Mouse (Mus musculus) large intestine, adult 2 months (tissue): ENCODE measurements around the gene Rora. TPM values are rescaled to one million over a fixed set of nuclear protein-coding genes. Genes with fewer than 3 reads are reported as not detected.

Experiments
- DNase-seq: peaks from one replicate; pipeline ENCODE4 v3.0.0-alpha.2; 2012; ENCODE audit warnings: low read depth, low spot score
- whole genome bisulfite sequencing: fragments of 180-500 bp; shearing (Covaris S2); methylation state at CpG from one replicate; pipeline ENCODE4 v1.1.7; 2018; 5-methylcytosine and 5-hydroxymethylcytosine counted together
- polyA plus RNA-seq: library from polyadenylated mRNA; depleted of rRNA; stranded (reverse); fragments of >200 nt; gene quantifications from 2 replicates; pipeline ENCODE4 v1.2.3, GENCODE M21; 2012

Gene Rora
- polyA plus RNA-seq, 1 experiment: 0.92 TPM

DNA sequence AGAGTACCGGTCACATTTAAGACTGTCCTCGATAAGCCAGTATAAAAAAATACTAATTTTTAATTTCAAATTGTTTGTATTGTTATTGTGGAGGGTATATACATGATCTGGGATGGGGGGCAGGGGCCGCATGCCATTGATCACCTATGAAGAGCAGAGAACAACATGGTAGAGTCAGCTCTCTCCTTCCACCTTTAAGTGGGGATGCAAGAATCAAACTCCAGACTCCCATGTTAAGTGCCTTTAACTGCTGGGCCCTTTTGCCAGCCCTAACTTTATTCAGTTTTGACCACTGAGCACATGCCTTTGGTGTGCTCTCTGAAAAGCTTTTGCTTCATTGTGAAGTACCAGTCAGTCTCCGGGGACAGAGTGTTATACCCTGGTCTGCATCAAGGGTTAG lies 650.4 kb downstream of the Rora start:
- 95% methylated on average over 4 of the region's 4 CpGs for WGBS
- no peak for DNase-seq

DNA sequence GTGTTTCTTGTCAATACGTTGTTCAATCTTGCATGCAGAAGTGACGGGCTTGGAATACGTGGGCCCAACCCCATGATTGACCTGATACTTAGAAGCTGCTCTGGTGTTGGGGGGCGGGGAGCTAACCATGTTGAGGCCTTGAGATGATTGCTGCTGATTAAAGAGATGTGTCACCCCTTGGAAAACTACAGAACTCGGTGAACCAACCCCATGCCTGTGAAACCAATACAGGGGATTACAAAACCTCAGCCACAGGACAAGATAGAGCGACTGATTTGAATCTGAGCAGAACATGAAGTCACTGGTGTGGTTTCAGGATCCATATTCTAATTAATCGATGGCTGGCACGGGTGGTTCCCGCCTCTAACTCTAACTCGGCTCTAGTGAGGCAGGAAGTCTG lies 650.9 kb downstream of the Rora start:
- DNase-seq: no peak
- 81% methylated on average over 10 of the region's 10 CpGs for whole genome bisulfite sequencing

DNA sequence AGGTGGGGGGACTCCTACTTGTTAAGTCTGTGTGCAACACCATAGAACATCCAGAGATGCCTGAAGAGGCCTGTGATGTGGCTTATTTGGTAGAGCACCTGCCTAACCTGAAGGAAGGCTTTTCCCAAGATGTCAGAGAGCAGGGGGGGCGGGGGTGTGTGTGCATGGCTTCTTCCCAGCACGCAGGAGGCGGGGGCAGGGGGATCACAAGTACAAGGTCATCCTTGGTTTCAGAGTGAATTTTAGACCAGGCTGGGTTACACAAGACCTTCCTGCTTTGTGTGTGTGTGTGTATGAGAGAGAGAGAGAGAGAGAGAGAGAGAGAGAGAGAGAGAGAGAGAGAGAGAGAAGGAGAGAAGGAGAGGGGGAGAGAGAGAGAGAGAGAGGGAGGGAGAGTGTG lies 651.4 kb downstream of the Rora start:
- 69% methylated on average over 3 of the region's 3 CpGs for WGBS
- no peak for DNase-seq

DNA sequence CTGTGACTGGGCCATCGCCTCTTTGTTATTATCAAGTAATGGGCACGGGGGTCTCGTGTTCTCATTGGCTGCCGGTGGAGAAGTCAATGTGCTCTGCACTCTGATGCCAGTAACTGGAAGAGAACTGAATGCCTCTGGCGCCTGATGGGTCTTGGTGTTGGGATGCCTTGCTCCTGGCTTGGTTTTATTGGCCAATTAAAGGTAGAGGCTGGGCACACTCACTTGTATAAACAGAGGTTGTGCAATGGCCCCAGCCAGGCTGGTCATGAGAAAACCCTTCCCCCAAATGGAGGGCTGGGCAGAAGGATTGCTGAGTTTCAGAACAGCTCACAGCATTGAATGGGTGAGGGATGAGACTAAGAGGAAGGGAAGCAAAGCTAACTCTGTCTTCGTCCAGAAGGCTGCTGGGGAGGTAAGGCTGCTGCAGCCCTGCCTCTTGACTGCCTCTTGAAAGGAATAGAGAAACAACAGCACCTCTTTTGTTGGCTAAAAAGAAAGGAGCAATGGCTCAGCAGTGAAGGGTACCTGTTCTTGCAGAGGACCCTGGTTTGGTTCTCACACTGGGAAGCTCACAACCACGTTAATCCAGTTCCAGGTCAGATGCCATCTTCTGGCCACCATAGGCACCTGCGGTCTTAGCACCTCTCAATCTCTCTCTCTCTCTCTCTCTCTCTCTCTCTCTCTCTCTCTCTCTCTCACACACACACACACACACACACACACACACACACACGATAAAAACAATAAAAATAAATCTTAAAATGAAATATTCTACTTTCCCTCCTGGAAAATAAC lies 653.3 kb downstream of the Rora start:
- 65% methylated on average over 9 of the region's 9 CpGs for WGBS
- no peak for DNase-seq

DNA sequence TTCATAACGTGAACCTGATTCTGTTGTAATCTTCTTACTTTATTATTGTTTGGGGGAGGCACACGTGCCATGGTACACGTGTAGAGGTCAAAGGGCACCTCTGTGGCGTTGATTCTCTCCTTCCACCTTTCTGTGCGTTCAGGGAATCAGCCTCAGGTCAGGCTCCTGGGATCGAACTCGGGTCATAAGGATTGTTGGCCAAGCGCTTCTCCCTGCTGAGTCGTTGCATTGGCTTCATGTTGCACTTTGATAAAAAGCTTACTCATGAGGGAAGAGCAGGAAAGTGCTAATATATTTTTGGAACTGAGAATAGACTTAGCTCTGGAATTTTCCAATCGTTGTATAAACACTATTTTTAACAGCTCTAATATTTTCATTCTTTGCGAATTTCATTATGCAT lies 654.4 kb downstream of the Rora start:
- WGBS: 71% methylated on average over 11 of the region's 11 CpGs
- DNase-seq: no peak

DNA sequence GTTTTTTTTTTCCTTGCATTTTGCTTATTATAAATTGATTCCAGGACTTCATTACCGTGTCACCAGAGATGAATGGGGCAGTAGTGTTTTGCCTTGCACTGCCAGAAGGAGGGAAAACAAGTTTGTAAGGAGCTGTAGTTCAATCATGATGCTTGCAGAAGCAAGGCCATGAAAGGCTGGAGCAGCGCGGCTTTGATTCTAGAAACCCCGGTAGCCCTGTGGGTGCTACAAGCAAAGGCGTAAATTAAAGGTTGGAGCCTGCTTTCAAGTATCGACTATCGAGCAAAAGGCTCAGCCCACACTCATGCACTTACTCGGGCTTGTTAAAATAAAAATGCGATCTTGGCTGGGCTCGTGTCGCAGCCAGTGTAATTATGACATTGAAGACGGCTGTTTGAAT lies 656.9 kb downstream of the Rora start:
- no peak for DNase-seq
- WGBS: 49% methylated on average over 12 of the region's 12 CpGs

DNA sequence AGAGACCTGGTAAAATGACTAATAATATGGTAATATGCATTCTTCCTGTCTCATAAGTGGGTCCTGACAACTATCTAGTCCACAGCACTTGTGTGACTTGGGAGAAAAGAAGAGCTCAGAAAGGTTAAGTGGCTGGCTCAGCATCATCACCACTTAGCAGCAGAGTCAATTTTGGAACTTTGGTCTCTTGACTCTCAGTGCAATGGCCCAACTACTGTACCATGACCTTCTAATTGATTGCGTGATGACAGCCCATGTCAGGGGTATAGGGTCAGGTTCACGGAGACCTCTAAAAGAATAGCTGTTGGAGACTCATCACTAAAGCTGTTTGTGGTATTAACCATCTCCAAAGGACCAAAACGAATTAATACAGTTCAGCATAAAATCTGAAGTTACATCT lies 659.7 kb downstream of the Rora start:
- DNase-seq: no peak
- WGBS: 86% methylated on average over 3 of the region's 3 CpGs

DNA sequence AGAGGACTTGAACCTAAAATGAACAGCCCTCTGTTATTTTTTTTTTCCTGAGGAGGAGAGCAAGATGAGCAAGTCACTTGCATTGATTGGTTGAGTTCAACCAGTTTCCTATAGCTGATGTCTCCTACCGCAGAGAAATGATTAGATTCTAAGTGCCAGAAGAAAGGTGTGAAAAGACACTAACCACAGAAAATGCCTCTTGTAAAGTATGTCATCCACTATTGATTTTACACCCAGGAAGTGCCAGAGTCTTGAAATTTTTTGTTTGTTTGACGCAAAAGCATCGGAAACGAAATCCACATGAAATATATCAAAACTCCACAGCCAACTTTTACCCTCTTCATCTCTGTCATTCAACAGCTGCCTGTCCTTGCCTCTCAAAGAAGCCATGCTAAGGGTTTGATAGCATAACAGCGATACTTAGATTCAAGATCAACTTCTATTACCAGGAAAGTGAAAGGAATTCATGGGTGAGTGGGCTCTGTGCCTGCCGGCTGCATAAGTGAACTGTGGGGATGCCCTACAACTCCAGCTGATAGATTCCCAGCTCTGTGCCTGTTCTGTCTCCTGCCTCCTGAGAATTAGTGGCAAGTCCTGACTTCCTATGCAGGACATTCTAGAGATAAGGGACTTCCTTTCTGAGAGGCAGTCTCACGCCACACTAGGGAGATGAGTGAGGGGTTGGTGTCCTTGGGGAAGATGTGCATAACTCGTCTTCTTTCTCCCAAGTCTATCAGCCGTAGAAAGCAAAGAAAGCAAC lies 661.0 kb downstream of the Rora start:
- no peak for DNase-seq
- WGBS: 83% methylated on average over 9 of the region's 9 CpGs

DNA sequence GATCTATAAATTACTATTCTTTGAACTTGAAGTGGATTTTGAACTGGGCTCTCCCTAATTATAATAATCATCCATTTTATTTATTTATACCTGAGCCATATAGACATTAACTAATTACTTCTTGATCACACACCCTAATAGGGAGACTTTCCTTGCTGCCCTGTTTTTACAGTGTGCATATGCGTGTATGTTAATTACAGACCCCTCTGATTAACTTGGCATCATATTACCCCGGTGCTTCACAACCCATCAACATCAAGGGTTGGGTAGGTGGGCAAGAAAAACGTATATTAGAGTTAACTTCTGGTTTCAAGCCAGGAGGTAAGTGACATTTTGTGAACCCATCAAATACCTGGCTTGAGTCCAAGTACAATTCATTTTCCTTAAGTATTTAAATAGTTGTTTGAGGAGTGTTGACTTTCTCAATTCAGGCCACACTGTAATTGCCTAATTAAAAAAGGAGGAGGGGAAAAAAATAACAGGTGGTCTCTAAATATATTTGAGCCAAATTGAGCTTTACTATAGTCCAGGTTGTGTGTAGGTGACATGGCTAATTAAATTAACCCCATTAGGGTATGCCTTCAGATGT lies 664.0 kb downstream of the Rora start:
- no peak for DNase-seq
- WGBS: 55% methylated on average over 3 of the region's 3 CpGs

DNA sequence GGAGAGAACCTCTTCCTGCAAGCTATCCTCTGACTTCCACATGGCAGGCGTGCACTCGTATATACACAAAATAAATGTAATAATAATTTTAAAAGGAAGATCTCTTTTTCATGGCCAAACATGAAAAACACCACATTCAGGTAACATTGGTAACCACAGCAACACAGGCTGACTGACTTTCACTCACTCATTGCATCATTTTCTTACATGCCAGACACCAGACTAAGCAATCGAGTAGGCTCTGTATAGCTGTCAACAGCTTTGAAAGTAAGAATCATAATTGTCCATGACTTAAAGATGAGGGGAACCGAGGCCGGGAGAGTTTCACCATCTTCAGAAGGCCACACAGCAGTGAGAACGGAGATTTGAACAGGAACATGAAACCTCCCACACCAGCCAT lies 665.8 kb downstream of the Rora start:
- WGBS: 90% methylated on average over 6 of the region's 6 CpGs
- no peak for DNase-seq

DNA sequence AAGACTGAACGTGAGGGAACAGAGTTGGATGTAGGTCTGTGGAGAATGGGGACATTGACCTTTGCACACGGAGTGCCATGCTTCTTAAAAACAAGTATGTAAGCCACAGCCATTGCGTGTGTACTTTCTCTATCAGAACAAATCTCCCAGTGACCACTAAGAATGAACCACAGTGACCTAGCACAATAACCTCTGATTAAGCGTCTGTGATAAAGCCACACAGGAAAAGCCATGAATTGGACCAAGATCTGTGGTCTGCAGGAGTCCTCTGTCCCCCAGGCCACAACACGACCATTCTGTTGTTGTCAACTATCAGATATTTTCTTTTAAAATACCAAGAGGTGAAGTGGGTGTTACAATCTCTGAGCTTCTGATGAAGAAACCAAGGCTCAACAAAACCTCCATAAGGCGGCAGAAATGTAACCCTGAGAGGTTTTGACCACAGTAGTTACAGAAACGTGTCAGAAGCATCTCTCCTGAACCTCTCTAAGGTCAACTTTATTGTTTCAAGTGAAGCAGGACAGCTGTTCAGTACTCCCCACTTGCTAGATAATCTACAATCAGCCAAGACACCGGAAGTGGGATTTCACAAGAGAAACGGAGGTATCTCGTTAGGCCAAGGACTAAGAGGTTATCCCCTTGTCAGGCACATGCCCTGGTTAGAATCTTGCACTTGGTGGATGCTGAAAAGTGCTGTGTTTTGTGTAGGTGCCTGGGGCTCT lies 666.5 kb downstream of the Rora start:
- DNase-seq: no peak

DNA sequence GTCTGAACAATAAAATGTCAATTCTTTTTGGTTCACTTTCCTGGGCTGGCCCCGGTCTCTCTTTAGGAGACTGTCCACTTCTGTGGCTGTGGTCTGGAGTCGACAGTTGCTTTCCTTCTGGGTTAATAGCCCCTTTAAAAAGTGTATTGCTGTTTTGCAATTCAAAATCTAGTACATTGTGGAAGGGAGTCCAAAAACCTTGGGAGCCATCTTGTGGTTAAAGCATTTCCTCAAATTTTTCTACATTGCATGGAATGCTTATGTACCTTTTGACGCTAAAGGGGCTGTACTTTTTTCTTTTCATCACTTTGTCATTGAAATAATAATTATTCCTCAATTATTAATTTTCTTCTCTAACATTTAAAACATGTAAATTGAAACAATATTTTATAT lies 667.0 kb downstream of the Rora start:
- 53% methylated on average over 3 of the region's 3 CpGs for WGBS
- DNase-seq: no peak

More for the DNA sequence above, 666.5 kb downstream of the Rora start:
- WGBS: 68% methylated on average over 10 of the region's 10 CpGs

DNA sequence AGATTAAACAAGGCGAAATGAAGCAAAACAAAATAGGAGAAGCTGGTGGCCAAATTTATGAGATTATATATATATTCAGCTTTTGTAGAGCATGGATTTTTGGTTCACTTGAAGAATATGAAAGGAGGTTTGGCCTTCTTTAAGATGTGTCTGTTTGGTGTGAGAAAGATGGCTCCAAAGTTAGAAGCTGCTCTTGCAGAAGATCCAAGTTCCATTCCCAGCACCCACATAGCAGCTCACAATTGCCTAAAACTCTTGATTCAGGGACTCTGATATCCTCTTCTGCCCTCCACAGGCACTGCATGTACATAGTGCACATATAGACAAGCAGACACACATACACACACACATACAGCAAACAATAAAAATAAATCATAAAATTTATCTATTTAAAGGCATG lies 668.4 kb downstream of the Rora start:
- 93% methylated on average over 1 of the region's 1 CpGs for WGBS
- no peak for DNase-seq

DNA sequence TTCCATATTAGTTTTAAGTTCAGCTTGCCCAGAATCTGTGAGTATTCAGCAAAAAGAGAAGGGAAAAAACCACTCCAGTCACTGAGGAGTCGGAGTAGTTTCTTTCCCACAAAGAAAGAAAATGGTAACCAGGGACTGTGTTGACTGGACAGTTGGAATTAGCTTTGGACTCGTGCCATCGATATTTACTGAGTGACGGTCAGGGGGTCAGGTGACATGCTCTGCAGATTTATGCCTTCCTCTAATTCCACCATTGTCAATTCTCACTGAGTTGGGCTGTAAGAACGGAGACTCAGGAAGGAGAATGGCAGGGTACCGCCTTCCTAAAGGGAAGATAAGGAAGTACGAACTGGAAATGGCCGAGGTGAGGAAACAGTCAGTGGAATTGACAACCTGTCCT lies 670.2 kb downstream of the Rora start:
- 47% methylated on average over 8 of the region's 8 CpGs for WGBS
- DNase-seq: no peak

DNA sequence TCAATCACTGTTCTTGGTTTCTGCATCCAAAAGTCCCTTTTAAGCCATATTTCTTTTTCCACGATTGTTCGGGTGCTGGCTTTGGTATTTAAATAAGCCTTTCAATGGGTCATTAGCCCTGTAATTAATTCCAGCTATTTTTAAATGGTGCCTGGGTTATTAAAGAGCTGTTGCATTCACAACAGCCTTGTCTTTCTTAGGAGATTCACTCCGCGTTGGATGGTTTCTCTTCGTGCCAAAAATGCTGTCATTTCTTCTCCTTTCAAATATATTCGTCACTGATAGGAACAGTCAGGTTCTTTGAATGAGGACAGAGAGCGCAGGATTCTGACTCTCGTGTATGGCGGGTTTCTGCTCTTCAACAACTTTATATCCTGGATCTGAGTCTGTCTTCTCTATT lies 673.5 kb downstream of the Rora start:
- DNase-seq: no peak
- WGBS: 84% methylated on average over 9 of the region's 9 CpGs

DNA sequence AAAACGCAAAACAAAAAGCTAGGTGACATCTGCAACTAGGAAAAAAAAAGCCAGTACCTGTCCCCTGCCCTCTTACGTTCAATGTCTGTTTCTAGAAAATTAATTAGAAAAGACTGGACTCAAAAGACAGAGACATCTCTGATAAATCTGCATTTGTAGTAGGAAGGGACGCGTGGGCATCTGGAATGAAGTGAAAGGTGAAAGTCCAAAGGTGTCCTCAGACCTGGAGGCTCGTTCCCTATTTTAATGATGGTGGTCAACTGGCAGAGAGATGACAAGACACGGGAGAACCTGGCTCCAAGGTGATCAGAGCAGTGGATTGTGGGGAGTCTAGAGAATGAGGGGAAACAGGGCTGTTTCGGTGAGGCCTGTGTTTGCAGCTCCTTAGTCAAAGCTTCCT lies 674.0 kb downstream of the Rora start:
- DNase-seq: no peak
- WGBS: 69% methylated on average over 7 of the region's 7 CpGs

DNA sequence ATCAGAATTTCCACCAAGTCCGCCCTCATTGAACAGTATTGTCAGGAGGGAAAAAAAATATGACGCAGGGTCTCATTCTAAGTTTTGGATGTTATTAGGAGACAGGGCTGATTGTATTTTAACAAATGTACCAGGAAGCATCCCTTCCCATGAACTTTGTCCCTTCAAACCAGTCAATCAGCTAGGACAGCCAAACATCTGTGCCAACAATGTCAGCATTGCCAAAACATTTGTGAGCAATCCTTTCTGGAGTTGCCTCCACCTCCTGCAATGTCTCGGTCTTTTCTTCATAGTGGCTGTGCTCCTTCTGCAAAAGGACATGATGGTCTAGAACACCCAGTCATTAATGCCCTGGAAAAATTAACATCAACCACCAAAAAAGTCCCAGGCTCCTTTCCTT lies 678.2 kb downstream of the Rora start:
- 64% methylated on average over 3 of the region's 3 CpGs for WGBS
- DNase-seq: no peak

DNA sequence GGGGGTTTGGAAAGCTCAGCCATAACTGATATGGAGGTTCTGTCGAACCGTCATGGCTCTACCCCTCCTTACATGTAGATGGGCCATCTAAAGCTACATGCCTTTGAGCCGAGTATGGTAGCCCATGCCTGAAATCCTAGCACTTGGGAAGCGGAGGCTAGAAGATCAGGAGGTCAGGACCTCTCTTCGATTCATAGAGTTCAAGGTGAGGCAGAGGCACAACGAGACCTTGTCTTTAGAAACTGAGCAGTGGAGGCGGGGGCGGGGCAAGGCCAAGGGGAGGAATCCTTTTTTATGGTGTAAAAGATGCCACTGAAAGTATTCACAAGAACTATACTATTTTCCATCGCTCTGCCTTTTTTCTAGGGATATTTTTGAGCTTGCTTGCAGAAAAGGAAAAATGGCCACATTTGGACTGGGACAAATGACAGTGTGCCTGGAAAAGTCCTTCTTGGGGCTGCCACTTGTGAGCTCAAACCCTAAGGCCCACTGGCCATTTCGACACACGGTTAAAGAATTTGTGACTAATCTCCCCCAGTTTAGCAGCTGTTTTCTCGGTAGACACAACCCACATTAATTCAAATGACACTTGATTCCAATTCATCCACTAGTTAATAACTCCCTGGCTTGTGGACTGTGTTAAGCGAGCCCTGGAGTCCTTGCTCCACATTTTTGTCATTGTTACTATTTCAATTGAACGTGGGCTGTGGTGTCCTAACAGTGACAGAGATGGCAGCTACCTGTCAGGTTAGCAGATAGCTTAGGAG lies 679.4 kb downstream of the Rora start:
- 80% methylated on average over 14 of the region's 14 CpGs for WGBS
- no peak for DNase-seq

DNA sequence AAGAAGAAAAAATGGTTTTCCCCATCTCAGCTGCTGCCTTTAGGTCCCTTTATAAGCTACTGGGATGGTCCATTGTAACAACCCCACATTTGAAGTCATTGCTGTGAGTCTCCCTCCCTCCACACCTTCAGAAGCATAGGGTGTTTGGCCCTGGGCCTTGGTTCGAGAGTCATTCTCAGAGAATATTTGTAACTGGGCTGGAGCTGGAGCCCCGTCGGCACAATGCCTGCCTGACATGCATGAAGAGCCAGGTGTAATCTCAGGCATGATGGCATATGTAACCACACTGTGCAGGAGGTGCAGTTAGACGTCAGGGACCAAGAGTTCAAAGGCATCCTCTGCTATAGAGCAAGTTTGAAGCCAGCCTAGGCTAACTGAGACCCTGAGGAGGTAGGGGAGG lies 680.1 kb downstream of the Rora start:
- WGBS: 79% methylated on average over 4 of the region's 4 CpGs
- DNase-seq: no peak

DNA sequence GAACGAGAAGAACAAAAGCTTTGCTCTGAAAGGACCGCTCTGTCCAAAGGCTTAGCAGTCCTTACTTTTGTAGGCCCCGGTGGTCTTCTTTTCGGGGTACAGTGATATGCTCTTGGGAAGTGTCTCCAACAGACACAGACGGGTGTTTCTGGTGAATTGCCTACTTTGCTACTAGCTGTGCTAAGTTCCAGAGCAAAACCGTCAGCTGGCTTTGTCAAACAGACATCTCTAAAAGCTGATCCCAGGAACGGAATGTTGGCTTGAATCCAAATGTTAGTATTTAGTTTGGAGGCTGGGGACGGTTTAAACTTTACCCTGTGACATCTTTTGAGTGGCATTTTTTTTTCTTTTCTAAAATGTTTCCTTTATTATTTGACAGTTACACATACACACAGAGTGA lies 680.5 kb downstream of the Rora start:
- no peak for DNase-seq
- 45% methylated on average over 8 of the region's 8 CpGs for WGBS
